8 mouse cellular contexts compared by ENCODE assay signal in the genomic region with DNA sequence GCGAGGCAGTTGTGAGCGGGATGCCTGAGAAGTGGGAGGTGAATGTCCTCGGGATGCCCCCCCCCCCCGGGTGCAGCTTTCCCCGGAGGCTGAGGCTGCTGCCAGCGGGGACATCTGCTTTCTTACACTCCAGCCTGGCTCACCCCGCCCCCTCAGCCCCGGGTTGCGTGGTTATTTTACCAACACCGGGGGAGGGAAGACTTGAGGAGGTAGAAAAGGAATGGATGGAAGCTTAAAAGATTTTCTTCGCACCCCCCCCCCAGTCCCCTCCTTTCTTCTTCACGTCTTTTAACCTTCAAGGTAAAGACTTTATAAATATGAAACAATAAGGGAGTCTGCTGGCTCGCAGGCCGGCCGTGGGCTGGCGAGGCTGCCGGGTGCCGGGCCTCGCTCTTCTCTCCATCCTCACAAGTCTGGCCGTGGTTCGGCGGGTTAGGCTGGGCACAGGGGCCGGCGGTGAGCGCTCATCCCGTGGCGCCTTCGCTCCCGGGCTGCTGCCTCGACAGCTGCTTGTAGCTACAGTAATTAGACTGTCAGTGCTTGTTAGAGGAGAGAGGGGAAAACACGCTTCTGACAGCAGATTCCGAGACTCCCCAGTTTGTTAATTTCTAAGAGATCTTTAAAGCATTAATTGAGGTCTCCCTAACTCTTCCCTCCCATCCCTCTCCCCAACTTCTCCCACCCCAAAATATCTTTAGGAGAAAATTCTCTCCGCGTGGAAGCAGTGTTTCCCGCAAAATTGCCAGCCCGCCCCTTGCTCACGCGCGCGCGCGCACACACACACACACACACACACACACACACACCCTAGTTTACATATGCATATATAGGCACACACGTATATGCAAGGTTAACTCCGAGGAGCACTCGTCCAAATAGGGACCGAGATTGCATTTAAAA. TPM values are rescaled to one million over a fixed set of nuclear protein-coding genes. Genes with fewer than 3 reads are reported as not detected.
A peak's percentile ranks its signal among the peaks of the same experiment; 100 is the strongest.
DNase-seq lines count a peak whose midpoint lies in the region; ATAC-seq lines count a peak whose summit lies in the region.

No protein-coding gene starts in this region.

- H3K4me1 ChIP-seq in intestine, embryonic 14.5 days (replicated peaks; ENCODE audit: control insufficient read depth, insufficient read depth, low read length) = no peaks in the 10 kb centered on the region
- H3K4me1 ChIP-seq in midbrain, embryonic 14.5 days (ENCODE audit: control insufficient read depth, insufficient read depth, low read length) = peaks cover 2% of the 10 kb centered on the region; the same call in 1 of the 2 replicates

- H3K4me3 ChIP-seq in intestine, embryonic 14.5 days (ENCODE audit: low read depth, low read length) = peak overlapping the region; percentile 43
- peak overlapping the region; percentile 62 for H3K4me3 ChIP-seq in midbrain, embryonic 14.5 days (replicated peaks; ENCODE audit: low read depth, low read length)

- intact Hi-C loops in left cerebral cortex, postnatal 36 days (cut with DNase I) = loop anchor here (2.0 to 5.0 kb wide), 3 partner anchors 57 to 312 kb away; partner anchors contain the start of gene Psmd14

- peak; percentile 76 for ATAC-seq in frontal cortex, adult (ENCODE audit: low TSS enrichment)
- peak; percentile 45 for ATAC-seq in intestine, embryonic 14.5 days (replicated peaks; ENCODE audit: low FRiP score, low TSS enrichment, low read depth)
- ATAC-seq in midbrain, embryonic 14.5 days (ENCODE audit: low FRiP score, low TSS enrichment) = peak; percentile 72

- no peaks in the 10 kb centered on the region for H3K9me3 ChIP-seq in intestine, embryonic 14.5 days (ENCODE audit: control insufficient read depth, low read length)
- H3K9me3 ChIP-seq in midbrain, embryonic 14.5 days (ENCODE audit: control insufficient read depth, low read length) = no peaks in the 10 kb centered on the region

- no peaks in the 10 kb centered on the region for H3K36me3 ChIP-seq in intestine, embryonic 14.5 days (ENCODE audit: control insufficient read depth, insufficient read depth, low read length)
- no peaks in the 10 kb centered on the region for H3K36me3 ChIP-seq in midbrain, embryonic 14.5 days (ENCODE audit: control insufficient read depth, insufficient read depth, low read length)

- H3K27me3 ChIP-seq in intestine, embryonic 14.5 days (replicated peaks; ENCODE audit: control insufficient read depth, insufficient read depth, low read length) = peaks cover 15% of the 10 kb centered on the region; the same call in 1 of the 2 replicates
- H3K27me3 ChIP-seq in midbrain, embryonic 14.5 days (ENCODE audit: control insufficient read depth, insufficient read depth, low read length) = no peaks in the 10 kb centered on the region

- 1% methylated on average over 45 of the region's 46 CpGs for WGBS in intestine, embryonic 14.5 days
- WGBS in midbrain, embryonic 14.5 days = under 1% methylated on average over 44 of the region's 46 CpGs

- no peak overlapping the region for H3K27ac ChIP-seq in intestine, embryonic 14.5 days (ENCODE audit: low read depth)
- H3K27ac ChIP-seq in midbrain, embryonic 14.5 days (replicated peaks; ENCODE audit: low read depth, low read length) = peak overlapping the region; percentile 94

- H3K4me2 ChIP-seq in intestine, embryonic 14.5 days (ENCODE audit: low read length) = peak overlapping the region; percentile 99
- H3K4me2 ChIP-seq in midbrain, embryonic 14.5 days (ENCODE audit: low read length) = peak overlapping the region; percentile 94

- DNase-seq in ovary, postnatal 36 days (ENCODE audit: low spot score) = peak; percentile 28
- no peak for DNase-seq in ovary, postnatal 10 days (ENCODE audit: low spot score)
- peak; percentile 73 for DNase-seq in cerebellum, adult 9-10 months
- peak; percentile 77 for DNase-seq in intestine, embryonic 14.5 days (ENCODE audit: low spot score)
- peak; percentile 80 to 87 for DNase-seq in left cerebral cortex, postnatal 36 days (ENCODE audit: low spot score in 2 of 2)
- DNase-seq in midbrain, embryonic 14.5 days = peak; percentile 80
- peak; percentile 60 for DNase-seq in testis, postnatal 10 days (ENCODE audit: low spot score)

- peak overlapping the region; percentile 47 for H3K9ac ChIP-seq in intestine, embryonic 14.5 days (ENCODE audit: low read length)
- H3K9ac ChIP-seq in midbrain, embryonic 14.5 days (replicated peaks; ENCODE audit: low read length) = peak overlapping the region; percentile 84

RNA-seq across cellular contexts. Expression of gene Psmd14, which starts 55.9 kb away (rescaled TPM):
- 193 and 195 TPM in 2 replicates for polyA plus RNA-seq in intestine, embryonic 14.5 days (2014; fragmentation: Nextera tagmentation; extraction: Ambion mirVana)
- total RNA-seq in left cerebral cortex, postnatal 36 days (2021) = 100 to 1,000 TPM; 103 to 112 TPM
- 205 and 241 TPM in 2 replicates for polyA plus RNA-seq in midbrain, embryonic 14.5 days (2014; fragmentation: Nextera tagmentation; extraction: Ambion mirVana)
